Mouse (Mus musculus) left cerebral cortex, adult 18-20 months (tissue): Measurements from ENCODE around the gene Ctnnb1. TPM values are rescaled to one million over a fixed set of nuclear protein-coding genes. Genes with fewer than 3 reads are reported as not detected.

ENCODE experiments used
- DNase-seq, 2 experiments: peaks; one replicate each; pipeline ENCODE4 v3.0.0; 2021 to 2022; ENCODE audit warnings: low spot score in 2 of 2, mixed read lengths in 1 of 2
- total RNA-seq, 2 experiments: library from RNA; stranded (reverse); gene quantifications; 2 replicates each; pipeline ENCODE4 v1.2.3; 2021

Ctnnb1 gene
- total RNA-seq, 2 experiments from 2014 or later: 475 to 494 TPM

- DNase-seq: no peak
Measured at GRCm38 (mm10) chr9:120919130-120919529, 9.9 kb upstream of the Ctnnb1 start.

DNA sequence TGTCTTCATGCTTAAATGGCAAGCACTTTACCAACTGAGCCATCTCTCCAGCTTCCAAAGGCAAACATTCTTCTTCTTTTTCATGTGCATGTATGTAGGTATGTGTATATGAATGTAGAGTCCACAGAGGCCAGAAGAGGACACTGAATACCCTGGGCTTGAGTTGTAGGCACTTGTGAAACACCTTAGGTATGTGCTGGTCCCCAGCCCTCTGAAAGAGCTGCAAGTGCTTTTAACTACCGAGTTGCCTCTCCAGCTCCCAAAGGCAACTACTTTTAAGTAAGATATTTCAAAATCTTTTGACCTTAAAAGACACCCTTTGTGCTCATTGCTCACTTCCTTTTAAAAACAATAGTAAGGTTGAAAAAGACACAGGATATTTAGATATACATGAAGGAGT, 2.9 kb upstream of the Ctnnb1 start:
- DNase-seq: no peak

- DNase-seq: no peak
Measured at GRCm38 (mm10) chr9:120926939-120927606, 1.9 kb upstream of the Ctnnb1 start.

DNA sequence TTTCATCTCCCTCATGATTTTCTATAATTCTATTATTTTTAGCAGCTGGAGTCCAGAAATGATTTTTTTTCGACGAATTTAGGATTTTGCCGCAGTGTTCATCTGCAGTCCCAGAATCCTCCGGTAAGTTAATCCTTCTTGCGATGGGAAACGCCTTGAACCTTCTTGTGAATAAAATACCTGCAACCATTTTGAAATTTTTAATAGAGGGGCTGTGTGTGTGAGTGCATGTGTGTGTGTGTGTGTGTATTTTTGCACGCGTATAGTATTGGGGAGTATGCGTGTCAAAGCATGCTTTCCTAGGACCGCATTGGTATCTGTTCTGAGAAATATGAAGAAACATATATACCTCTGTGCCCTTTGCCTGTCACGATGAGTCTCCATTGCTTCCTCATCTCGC, 1.0 kb downstream of the Ctnnb1 start:
- no peak for DNase-seq

DNA sequence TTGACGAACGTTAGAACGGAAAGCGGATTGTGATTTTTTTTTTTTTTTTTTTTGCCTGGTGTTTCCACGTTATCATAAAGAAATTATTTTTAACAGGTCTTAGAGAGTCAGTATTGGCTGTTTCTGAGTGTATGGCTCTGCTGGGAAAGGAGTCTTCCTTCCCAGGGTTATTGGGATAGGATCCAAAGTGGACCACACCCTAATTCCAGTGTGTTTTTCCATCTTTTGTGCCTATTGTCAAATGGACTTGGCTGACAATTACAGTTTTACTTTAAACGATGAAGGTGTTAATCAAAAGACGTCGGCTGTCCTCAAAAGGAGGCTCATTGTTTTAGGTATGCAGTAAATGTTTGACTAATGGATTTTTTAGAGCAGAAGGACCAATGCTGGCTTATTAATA, 1.8 kb downstream of the Ctnnb1 start:
- DNase-seq: no peak

DNA sequence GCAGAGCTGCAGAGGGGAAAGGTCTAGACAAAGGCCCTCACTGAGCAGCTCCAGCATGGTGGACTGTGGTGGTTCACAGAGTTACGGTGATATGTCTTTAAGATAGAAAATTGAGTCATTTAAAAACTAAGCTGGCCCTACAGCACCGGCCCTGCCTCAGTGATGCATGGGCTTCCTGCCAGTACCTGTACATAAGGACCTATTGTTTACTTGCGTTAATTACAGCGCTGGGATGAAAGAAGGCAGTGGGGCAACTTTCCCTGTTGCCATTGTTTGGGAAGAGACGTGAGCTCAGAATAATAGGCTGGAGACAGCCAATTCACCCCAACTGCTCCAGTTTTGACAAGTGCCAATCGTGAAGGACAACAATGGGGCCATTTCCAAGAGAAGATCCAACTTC, 3.4 kb downstream of the Ctnnb1 start:
- no peak for DNase-seq

DNA sequence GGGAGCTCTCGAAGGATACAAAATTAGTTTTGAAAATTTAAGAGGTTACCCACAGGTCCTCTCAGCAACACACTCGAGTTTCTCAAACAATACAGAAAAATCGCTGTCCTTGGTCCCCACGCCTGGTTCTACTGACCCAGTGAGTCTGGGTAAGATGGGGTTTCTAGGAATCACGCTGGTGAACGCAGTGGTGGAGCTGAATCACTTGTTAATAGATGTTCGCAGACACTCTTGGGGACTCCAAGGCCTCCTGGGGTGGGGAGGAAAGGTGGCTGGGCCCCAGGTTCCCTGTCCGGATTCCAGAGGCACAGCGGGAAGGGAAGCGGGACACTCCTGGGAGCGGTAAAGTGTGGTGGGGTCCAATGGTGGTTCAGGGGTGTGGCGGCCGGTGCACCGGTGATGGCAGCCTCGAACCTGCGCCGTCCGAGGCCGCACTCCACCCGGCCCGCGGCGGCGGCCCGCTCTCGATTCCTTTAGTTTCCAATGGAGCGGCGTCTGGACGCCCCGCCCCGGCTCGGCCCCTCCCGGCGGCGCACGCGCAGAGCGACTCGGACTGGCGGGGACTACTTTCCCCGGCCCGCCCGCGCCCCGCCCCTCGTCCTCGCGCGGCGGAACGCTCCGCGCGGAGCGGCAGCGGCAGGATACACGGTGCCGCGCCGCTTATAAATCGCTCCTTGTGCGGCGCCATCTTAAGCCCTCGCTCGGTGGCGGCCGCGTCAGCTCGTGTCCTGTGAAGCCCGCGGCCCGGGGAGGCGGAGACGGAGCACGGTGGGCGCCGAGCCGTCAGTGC, 4.0 kb downstream of the Ctnnb1 start:
- peak; percentile 95 to 97 for DNase-seq

DNA sequence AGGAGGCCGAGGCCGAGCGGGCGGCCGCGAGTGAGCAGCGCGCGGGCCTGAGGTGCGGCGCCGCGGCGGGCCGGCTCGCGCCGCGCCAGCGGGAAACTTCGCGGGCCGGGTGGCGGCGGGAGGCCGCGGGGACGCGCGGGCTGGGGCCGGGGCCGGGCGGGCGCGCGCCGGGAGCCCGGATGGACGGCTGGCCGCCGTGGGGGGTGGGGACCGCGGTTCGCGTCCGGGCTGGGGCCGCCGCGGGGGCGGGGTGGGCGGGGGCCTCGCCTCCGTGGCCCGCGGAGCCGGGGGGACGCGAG, 4.5 kb downstream of the Ctnnb1 start:
- DNase-seq: no peak

DNA sequence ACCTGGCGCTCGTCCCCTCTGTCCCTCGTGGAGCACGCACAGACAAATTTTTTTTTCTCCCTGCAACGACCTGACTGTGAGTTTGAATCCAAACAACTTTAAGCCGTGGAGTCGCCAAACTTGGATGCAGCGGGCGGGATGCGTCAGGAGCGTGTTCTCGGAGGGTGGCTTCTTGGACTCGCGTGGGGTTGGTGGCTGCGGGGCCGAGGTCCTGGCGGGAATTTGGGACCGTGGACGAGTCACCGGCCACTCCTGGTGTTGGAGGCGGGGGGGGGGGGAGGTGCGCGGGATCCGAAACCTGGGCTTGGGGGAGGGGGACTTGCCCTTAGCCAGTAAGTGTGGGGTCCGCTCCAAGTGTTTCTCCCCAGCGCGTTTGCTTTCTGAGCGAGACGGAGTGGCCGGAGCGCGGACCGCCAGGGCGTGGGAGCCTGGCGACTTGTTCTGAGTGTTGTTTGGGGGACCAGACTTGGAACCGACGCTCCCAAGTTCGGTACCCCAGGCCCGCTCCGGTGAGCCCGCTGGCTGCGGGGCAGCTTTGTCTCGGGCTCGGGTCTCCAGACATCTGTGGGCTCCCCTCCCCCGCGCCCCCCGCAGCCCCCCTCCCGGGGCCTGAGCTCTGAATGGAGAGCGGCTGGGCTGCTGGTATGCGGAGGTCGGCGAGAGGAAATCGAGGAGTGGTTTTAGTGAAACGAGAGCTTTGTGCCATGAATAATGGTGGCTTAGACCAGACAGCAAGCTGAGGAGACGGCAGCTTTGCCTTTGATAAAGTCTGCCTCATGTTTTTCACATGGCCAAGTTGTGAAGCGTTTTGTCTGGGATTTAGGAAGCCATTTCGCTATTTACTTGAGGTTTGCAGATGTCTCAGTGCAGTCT, 5.1 kb downstream of the Ctnnb1 start:
- DNase-seq: peak in 1 of 2 experiments; percentile 33

DNA sequence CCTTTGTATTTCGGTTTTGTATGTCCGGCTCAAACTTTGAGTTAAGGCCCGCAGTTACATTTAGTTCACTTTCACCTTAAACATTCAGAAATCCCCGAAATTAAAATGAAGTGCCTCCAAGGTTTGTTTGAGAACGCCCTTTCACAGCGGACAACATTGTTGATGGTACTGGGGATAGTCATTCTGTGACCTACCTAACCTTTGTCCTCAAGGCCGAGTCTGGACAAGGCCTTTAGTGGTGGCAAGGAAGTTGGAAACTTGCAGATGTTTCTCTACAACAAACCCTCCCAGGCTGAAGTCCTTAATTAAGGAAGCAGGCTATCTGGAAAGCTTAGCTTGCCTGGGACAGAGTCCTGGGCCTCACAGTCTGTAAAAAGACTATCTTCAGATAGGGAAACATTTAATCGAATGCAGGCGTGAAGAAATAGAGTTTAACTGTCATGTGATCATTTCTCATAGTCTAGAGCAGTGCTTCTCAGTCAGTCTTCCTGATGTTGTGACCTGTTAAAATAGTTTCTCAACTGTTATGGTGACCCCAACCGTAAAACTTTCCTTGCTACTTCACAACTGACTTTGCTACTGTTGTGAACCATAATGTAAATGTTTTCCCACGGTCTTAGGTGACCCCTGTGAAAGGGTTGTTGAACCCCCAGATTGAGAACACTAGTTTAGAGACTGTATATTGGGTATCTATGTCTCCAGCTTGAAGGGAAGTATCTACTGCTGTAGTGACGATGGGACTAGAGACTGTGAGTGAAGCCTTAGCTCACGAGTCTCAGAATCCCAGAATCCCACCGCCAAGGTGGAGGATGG, 6.0 kb downstream of the Ctnnb1 start:
- no peak for DNase-seq

DNA sequence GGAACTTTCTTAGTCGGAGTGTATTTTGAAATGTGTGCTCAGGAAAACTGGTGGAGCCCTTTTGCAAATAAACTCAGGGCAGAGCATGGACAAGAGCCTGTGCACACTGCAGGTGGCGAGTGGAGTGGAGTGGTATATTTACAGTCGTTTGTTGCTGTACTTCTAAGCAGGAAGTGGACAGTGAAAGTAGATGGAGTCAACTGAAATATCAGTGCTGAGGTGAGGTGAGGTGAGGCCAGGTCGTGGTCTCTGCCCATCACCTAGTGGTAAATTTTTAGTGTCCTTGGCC, 6.6 kb downstream of the Ctnnb1 start:
- DNase-seq: no peak

GRCm38 (mm10) chr9:120936351-120936750, 7.3 kb downstream of the Ctnnb1 start:
- DNase-seq: peak; percentile 72 to 75

DNA sequence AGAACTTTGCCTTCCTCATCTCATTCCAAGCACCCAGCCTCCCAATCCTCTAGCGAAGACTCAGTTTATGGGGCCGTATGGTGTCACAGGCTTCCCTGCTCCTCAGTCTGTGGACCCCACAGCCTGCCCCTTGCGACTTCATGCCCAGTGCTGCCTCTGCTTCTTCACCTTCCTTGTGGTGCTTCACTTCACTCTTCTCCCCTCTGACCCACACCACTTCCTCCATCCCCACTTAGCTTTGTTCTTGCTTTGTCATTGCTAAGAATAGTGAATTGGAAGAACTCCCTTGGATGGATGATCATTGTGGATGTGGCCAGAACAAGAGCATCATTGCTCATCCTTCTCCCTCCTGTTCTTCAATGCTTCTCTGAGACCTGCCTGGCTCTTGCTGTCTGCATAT, 11.8 kb downstream of the Ctnnb1 start:
- DNase-seq: no peak

- DNase-seq: no peak
Measured at GRCm38 (mm10) chr9:120943757-120944156, 14.7 kb downstream of the Ctnnb1 start.

DNA sequence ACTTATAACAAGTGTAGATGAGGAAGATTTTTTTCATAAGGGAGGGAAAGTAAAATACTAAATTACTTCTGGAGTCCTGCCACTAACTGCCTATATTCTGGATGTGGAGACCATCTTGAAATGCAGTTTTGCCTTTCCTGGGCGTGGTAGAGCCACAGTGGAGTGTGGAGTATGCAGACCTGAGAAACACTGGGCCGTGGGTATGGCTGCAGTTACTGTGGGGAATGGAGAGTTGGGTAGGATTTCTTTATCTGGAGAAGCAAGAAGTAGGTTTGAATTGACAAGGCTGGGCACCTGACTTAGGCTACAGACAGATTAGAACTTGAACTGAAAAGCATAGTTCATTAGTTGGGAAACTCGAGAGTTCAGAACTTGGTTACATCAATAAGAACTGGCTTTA, 15.2 kb downstream of the Ctnnb1 start:
- DNase-seq: no peak

- no peak for DNase-seq
Measured at GRCm38 (mm10) chr9:120946131-120946530, 17.1 kb downstream of the Ctnnb1 start.

DNA sequence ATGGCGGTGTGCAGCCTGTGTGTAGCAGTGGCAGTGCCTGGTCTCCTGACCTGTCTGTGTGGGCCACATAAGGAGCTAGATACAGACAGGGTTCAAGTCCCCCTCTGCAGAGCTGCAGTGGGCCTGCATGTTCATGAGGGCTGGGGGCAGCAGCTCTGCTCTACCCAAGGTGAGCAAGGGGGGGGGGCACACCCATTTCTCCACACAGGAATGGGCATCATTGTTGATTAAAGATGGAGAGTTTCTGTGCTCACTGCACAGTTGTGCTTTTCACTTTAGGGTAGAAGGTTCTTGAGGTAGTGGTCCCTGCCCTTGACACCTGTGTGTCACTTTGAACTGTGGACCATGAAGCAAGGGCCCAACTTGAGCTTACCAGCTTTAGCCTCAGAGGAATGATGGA, 19.8 kb downstream of the Ctnnb1 start:
- DNase-seq: no peak

GRCm38 (mm10) chr9:120950761-120951160, 21.7 kb downstream of the Ctnnb1 start:
- DNase-seq: no peak

DNA sequence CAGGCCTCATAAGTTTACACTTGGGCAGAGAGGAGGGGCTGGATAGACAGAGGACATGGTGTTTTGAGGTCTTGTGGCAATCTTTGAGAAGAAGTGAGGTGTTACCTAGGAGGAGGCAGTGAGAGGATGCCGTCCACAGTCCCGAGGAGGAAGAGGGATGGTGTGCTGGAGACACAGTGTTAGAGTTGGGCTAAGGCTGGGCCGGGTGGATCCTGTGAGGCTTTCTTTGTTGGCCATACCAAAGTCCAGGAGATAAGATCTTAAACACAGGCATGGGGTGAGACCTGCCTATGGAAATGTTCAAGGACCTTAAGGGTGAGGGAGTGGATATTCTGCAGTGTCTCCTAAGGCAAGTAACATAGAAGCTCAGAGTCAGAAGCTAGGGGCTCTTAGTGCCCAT, 22.9 kb downstream of the Ctnnb1 start:
- no peak for DNase-seq

GRCm38 (mm10) chr9:120958051-120958450, 29.0 kb downstream of the Ctnnb1 start:
- DNase-seq: no peak

DNA sequence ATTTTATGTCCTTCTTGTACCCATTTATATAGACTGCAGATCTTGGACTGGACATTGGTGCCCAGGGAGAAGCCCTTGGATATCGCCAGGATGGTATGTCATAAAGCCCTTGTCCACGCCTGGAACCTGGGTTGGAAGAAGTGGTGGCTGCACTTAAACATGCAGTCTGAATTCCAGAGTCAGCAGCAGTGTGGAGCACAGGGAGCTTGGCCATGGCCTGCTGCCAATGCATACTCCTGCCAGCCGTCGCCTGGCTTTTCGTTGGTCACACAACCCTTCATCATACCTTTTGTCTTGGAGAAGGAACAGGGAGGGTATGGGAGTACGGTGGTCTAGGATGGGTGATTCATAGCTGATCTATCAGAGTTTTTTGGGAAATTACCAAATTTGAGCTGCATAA, 29.5 kb downstream of the Ctnnb1 start:
- no peak for DNase-seq
